Mouse (Mus musculus) megakaryocyte, embryonic 14.5 days (primary cell): ENCODE measurements around the gene Mt4.

Experiments
- FLI1 ChIP-seq: IDR thresholded peaks from 2 replicates; pipeline ENCODE4 v1.6.1; 2012; ENCODE audit warnings: low read length, inconsistent platforms, mixed read lengths
- GATA1 ChIP-seq: IDR thresholded peaks from 3 replicates; pipeline ENCODE4 v1.6.1; 2012; ENCODE audit warnings: mixed read lengths, low read length, inconsistent platforms, borderline replicate concordance

- TF ChIP-seq FLI1 (no peak), GATA1 (no peak)
These were observed 44.1 kb upstream of the Mt4 start for GRCm38 (mm10) chr8:94092848-94093247.
